Mouse (Mus musculus) kidney, adult 2 months (tissue): ENCODE results near the gene Gm49380.

Experiments
- CTCF ChIP-seq: fragments of 200-500 bp; conservative IDR thresholded peaks from 2 replicates; pipeline ENCODE4 v1.5.1; 2011; ENCODE audit warnings: low read depth, mild to moderate bottlenecking, control low read depth, low read length, moderate library complexity, mixed read lengths; ENCODE audit not compliant: insufficient read depth, insufficient read length
- POLR2A ChIP-seq: fragments of 200-500 bp; IDR thresholded peaks from one replicate; pipeline ENCODE4 v1.6.1; 2011; ENCODE audit warnings: low read depth, low read length, control low read depth

- TF ChIP-seq POLR2A (no peak), CTCF (no peak)
Measured at GRCm38 (mm10) chr9:44101490-44101889, 11.8 kb downstream of the Gm49380 start, which contains the start of gene Mfrp.
